Mouse (Mus musculus) E14TG2a.4 (cell line): ENCODE data around the gene 2700049A03Rik.

ENCODE experiments used
- H3K27me3 ChIP-seq: 2 replicates; pipeline ENCODE4 v1.6.1; 2014; ENCODE audit warnings: low read length, control low read depth; ENCODE audit not compliant: insufficient read depth
- H3K36me3 ChIP-seq: 2 replicates; pipeline ENCODE4 v1.6.1; 2014; ENCODE audit warnings: low read length, control low read depth; ENCODE audit not compliant: insufficient read depth
- H3K4me1 ChIP-seq: replicated peaks from 2 replicates; pipeline ENCODE4 v1.6.1; 2014; ENCODE audit warnings: low read depth, low read length, control low read depth
- H3K4me3 ChIP-seq: replicated peaks from 2 replicates; pipeline ENCODE4 v1.5.1; 2014; ENCODE audit warnings: mild to moderate bottlenecking, low read length
- H3K9me3 ChIP-seq: 2 replicates; pipeline ENCODE4 v1.6.1; 2014; ENCODE audit warnings: low read length, control low read depth
- CTCF ChIP-seq: conservative IDR thresholded peaks from 2 replicates; pipeline ENCODE4 v1.5.1; 2014; ENCODE audit warnings: low read length
- NANOG ChIP-seq: IDR thresholded peaks from 2 replicates; pipeline ENCODE4 v1.6.1; 2014; ENCODE audit warnings: borderline replicate concordance, low read length, mixed read lengths
- POU5F1 ChIP-seq: IDR thresholded peaks from 2 replicates; pipeline ENCODE4 v1.6.1; 2014; ENCODE audit warnings: low read length, borderline replicate concordance

2700049A03Rik gene

GRCm38 (mm10) chr12:71201753-71202152 is 65.1 kb downstream of the 2700049A03Rik start:
- TF ChIP-seq NANOG, result no peak
- TF ChIP-seq POU5F1, result no peak
- no peak for TF ChIP-seq CTCF
- no peaks in the 10 kb centered on the region for H3K27me3 ChIP-seq
- H3K4me1 ChIP-seq, result peaks cover 24% of the 10 kb centered on the region
- H3K36me3 ChIP-seq, result peaks cover 47% of the 10 kb centered on the region
- H3K9me3 ChIP-seq, result no peaks in the 10 kb centered on the region
- no peak overlapping the region for H3K4me3 ChIP-seq

GRCm38 (mm10) chr12:71204303-71204702 is 67.7 kb downstream of the 2700049A03Rik start:
- TF ChIP-seq CTCF, result no peak
- no peak for TF ChIP-seq NANOG
- TF ChIP-seq POU5F1, result no peak
- no peaks in the 10 kb centered on the region for H3K9me3 ChIP-seq
- no peaks in the 10 kb centered on the region for H3K27me3 ChIP-seq
- no peak overlapping the region for H3K4me3 ChIP-seq
- peaks cover 41% of the 10 kb centered on the region for H3K36me3 ChIP-seq
- H3K4me1 ChIP-seq, result peaks cover 24% of the 10 kb centered on the region

- H3K4me1 ChIP-seq, result no peaks in the 10 kb centered on the region
- H3K27me3 ChIP-seq, result no peaks in the 10 kb centered on the region
- H3K36me3 ChIP-seq, result peaks cover 44% of the 10 kb centered on the region
- TF ChIP-seq POU5F1, result no peak
- no peak for TF ChIP-seq CTCF
- TF ChIP-seq NANOG, result no peak
- H3K9me3 ChIP-seq, result no peaks in the 10 kb centered on the region
- no peak overlapping the region for H3K4me3 ChIP-seq
These were observed 80.5 kb downstream of the 2700049A03Rik start for GRCm38 (mm10) chr12:71217191-71217590.

GRCm38 (mm10) chr12:71217866-71218522 is 81.3 kb downstream of the 2700049A03Rik start:
- Histone ChIP-seq H3K27me3 (no peaks in the 10 kb centered on the region), H3K4me3 (no peak overlapping the region), H3K4me1 (no peaks in the 10 kb centered on the region), H3K36me3 (peaks cover 49% of the 10 kb centered on the region), H3K9me3 (no peaks in the 10 kb centered on the region)
- no peak for TF ChIP-seq POU5F1
- no peak for TF ChIP-seq NANOG

GRCm38 (mm10) chr12:71222761-71223160 is 86.1 kb downstream of the 2700049A03Rik start:
- Histone ChIP-seq H3K9me3 (no peaks in the 10 kb centered on the region), H3K27me3 (no peaks in the 10 kb centered on the region), H3K36me3 (peaks cover 43% of the 10 kb centered on the region)

GRCm38 (mm10) chr12:71227769-71228168 is 91.1 kb downstream of the 2700049A03Rik start:
- Histone ChIP-seq H3K4me3 (no peak overlapping the region), H3K9me3 (no peaks in the 10 kb centered on the region), H3K27me3 (no peaks in the 10 kb centered on the region), H3K36me3 (peaks cover 28% of the 10 kb centered on the region), H3K4me1 (no peaks in the 10 kb centered on the region)
- TF ChIP-seq POU5F1 (no peak), CTCF (no peak), NANOG (no peak)

More at GRCm38 (mm10) chr12:71222761-71223160, 86.1 kb downstream of the 2700049A03Rik start:
- TF ChIP-seq CTCF (no peak), POU5F1 (no peak), NANOG (no peak)
- Histone ChIP-seq H3K4me1 (no peaks in the 10 kb centered on the region), H3K4me3 (no peak overlapping the region)

GRCm38 (mm10) chr12:71228925-71229649 is 92.4 kb downstream of the 2700049A03Rik start:
- no peak overlapping the region for H3K4me3 ChIP-seq
- H3K9me3 ChIP-seq, result no peaks in the 10 kb centered on the region
- no peaks in the 10 kb centered on the region for H3K27me3 ChIP-seq
- no peaks in the 10 kb centered on the region for H3K4me1 ChIP-seq
- peaks cover 21% of the 10 kb centered on the region for H3K36me3 ChIP-seq
- TF ChIP-seq NANOG (no peak), POU5F1 (no peak), CTCF (no peak)

GRCm38 (mm10) chr12:71231561-71231960 is 94.9 kb downstream of the 2700049A03Rik start:
- TF ChIP-seq NANOG (no peak), POU5F1 (no peak)
- H3K9me3 ChIP-seq, result no peaks in the 10 kb centered on the region
- H3K27me3 ChIP-seq, result no peaks in the 10 kb centered on the region
- H3K36me3 ChIP-seq, result peaks cover 16% of the 10 kb centered on the region
- no peak overlapping the region for H3K4me3 ChIP-seq
- H3K4me1 ChIP-seq, result no peaks in the 10 kb centered on the region
